Mouse (Mus musculus) 416B (cell line): ENCODE results near the gene Camta1.
"Not testable (repeated sequence)": the region's sequence is repeated elsewhere in the genome, so short reads cannot be mapped to it uniquely, and the experiment has no call there.

ENCODE experiments used
- DNase-seq: peaks from one replicate; pipeline ENCODE4 v3.0.0; 2011; ENCODE audit warnings: low read depth

The Camta1 gene

DNA sequence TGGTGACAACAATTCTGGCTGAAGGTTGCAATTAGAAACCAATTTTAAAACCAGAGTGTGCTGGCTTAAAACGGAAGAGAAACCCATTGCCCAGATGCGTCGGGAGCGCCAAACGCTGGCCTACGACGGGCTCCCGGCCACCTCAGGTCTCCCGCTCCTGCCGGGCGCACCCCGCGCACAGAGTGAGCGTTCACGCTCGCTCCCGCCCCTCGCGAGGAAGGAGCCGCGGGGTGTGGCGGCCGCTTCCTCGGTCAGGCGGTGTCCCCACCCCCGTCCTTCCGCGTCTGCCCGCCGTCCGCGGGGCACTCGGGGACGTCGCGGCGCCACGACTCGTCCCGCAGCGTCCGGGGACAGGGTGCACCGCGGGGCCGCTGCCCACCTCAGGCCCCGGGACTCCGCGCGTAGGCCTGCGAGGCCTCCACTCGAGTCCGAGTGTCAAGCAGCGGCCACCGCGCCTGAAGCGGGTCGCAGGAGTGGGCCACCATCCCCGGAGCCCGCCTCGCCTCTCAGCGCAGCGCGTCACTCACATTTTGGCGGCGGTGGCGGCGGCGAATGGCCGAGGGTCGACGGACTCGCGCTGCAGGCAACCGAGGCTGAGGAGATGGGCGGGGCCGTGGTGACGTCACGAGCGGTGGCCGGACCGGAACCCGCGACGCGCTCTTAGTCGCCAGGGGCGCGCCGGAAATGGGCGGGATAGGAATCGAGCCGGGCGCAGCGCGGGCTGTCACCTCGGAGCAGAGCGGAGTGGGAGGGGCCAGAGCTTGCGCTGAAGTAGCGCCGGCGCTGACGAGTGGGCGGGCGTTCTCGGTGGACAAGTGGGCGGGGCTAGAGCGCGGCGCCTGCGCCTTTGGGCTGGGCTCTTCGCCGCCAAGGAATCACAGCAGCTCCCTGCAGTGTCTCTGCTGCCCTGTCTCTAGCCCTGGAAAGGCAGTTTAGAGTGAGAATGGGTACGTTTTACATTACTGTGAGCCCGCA is 804.0 kb downstream of the Camta1 start, which contains the start of gene Vamp3:
Gene Vamp3 (minus strand): TSS at position 617 of the 975 bp plus-strand sequence.
- peak; percentile 98 for DNase-seq

GRCm38 (mm10) chr4:151051162-151051561 is 810.5 kb downstream of the Camta1 start:
- DNase-seq, result no peak

DNA sequence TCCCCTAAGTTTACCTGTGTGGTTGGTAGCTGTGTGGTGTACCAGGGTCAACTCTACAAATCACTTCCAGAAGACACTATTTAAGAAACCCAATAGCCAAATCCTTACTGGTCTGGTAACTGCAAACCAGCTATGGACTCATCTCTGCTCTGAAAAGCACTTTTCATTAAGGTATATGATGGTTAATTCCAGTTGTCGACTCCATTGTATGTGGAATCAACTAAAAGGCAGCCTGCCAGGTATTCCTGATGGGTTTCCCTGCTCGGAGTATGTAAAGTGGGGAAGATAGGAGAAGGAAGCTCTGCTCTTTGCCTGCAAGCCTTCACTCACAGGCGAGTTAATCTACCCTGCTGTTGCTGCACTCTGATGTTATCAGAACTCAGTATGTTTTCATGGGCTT is 815.2 kb downstream of the Camta1 start:
- no peak for DNase-seq

- DNase-seq, result peak; percentile 16
Measured at GRCm38 (mm10) chr4:151044944-151045570, 816.6 kb downstream of the Camta1 start.

DNA sequence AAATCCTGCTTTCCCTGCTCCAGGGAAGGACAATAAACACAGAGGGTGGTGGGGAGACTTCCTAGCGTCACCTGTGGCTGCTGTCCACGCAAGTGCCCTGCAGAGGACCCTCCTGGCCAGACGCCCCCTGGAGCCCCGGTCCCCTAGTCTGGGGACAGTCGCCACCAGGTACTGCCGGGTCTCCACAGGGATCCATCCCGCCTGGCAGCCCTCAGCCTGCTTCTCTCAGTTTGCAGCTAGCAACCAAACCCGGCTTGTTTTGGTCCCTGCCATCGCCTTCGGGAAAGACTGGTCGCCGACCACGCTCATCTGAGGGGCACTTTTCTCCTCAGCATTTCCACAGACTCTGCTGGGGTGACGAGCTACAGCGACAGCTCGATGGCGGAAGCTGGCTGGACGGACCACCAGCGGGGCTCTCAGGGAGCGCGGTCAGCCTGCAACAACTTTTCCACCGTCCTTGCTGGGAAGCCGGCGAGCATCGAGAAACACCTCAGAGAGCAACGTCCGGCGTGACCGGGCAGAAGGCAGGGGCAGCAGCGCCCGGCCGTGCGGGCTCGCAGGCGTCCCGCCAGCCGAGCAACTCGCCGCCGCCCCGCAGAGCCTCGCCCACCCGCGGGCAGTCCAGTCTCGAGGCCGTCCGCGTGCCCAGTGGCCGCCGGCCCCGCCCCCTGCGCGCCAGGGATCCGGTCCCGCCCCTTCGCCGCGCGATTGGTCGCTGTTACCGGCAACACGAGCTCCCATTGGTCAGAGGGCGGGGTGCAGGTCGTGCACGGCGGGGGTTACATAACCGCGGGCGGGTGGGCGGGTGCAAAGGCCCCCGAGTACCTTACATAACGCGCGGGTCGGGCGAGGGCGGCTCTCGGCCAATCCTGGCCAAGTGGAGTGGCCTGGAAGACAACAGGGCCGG is 817.4 kb downstream of the Camta1 start, which contains the start of gene Per3:
Gene Per3 (minus strand): TSS at position 629 of the 907 bp plus-strand sequence.
- DNase-seq, result peak; percentile 95

GRCm38 (mm10) chr4:151043281-151043680 is 818.4 kb downstream of the Camta1 start:
- DNase-seq, result peak; percentile 10

GRCm38 (mm10) chr4:151041506-151041905 is 820.2 kb downstream of the Camta1 start:
- no peak for DNase-seq

DNA sequence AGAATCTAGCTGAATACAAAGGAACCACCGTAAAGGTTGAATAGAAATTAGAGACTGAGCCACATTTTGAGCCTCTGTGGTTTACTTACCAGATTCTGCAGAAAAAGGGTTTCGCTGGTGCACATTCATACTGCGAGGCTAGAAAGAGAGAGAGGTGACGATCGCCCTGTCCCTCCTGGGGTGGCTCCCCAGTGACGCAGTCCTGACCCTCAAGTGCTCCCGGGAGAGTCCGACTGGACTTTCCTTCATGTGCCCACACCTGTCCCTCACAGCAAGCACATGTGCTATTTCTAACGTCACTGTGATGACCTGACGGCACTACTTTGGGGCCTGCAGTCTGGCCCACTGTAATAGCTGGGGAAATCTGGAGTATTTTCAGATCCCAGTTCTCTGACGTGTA is 823.9 kb downstream of the Camta1 start:
- no peak for DNase-seq

DNA sequence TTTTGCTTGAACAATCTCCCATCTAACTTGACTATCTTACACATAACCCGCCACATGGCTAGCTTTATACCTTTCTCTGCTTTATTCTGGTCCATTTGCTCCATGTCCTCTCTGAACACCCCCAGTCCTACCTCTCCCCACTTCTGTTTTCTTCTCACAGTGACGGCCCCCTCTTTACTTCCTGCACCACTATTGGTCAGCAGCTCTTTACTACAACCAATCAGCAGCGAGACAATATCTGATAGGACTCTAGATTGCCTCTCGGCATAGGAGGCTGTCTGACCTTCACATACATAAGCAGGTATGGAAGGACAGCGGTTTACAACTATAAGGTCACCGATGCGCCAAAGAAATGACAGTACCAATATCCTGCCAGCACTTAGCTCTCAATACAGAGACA is 825.2 kb downstream of the Camta1 start:
- DNase-seq, result no peak

DNA sequence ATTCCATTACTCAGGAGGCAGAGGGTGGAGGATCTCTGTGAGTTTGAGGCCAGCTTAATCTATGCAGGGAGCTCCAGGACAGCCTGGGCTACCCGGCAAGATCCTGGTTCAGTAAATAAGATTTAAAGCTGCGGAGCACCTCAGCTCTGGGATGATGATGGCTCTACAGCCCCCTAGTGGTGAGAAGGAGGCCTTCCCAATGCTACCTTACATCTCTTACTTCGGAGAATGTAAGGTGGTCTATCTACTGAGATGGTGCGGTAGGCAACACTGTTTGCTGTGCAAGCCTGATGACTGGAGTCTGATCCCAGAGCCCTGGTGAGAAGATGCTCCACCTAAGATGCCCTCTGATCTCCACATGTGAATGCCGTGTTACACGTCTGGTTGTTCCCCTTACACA is 834.7 kb downstream of the Camta1 start:
- DNase-seq, result peak; percentile 47

DNA sequence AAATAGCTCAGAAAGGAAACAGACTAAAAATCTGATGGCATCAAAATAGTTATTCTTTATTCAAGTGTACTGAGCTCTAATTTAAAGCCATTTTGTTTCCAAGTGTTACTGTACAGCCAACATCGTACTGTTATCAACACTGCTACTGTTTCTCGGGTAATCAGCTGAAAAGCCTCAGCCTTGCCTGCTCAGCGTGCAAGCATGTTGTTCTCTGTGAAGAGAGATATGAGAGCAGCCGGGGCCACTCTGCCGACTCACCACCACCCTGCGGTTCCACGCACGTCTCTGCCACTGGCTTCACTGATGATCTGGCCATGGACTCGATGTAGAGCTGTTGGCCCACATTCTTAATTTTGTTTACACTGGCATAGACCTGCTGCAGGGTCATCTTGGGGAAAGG is 837.5 kb downstream of the Camta1 start:
- no peak for DNase-seq

DNA sequence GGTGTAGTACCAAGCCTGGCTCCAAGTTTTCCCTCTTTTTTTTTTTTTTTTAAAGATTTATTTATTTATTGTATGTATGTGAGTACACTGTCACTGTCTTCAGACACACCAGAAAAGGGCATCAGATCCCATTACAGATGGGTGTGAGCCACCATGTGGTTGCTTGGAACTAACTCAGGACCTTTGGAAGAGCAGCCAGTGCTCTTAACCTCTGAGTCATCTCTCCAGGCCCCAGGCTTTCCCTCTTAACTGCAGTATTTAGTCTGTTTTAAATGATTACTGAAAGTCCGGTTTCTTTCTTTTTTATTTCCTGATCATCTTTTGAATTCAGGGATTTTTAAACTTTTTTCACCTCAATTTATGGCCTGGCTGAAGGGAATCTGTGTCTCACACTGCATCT is 844.3 kb downstream of the Camta1 start:
- DNase-seq, result not testable (repeated sequence)

DNA sequence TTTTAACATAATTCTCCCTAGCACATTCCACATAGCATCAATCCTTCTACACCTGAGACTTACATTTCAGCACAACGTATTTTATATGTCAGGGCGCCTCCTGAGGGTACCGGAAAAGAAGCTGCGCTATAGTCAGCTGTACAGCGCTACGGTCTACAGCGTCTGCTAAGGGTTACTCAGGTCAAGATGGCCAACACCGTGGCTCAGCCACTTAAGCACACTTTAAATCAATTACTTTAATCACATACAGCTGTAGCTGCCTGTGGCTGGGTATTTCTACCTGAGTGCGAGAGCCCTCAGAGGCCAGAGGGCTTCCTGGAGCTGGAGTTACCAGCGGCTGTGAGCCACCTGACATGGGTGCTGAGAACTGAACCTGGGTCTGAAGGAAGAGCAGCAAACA is 845.7 kb downstream of the Camta1 start:
- no peak for DNase-seq

GRCm38 (mm10) chr4:151010316-151010715 is 851.4 kb downstream of the Camta1 start:
- no peak for DNase-seq

- peak; percentile 88 for DNase-seq
Measured at GRCm38 (mm10) chr4:151006945-151007344, 854.7 kb downstream of the Camta1 start.

DNA sequence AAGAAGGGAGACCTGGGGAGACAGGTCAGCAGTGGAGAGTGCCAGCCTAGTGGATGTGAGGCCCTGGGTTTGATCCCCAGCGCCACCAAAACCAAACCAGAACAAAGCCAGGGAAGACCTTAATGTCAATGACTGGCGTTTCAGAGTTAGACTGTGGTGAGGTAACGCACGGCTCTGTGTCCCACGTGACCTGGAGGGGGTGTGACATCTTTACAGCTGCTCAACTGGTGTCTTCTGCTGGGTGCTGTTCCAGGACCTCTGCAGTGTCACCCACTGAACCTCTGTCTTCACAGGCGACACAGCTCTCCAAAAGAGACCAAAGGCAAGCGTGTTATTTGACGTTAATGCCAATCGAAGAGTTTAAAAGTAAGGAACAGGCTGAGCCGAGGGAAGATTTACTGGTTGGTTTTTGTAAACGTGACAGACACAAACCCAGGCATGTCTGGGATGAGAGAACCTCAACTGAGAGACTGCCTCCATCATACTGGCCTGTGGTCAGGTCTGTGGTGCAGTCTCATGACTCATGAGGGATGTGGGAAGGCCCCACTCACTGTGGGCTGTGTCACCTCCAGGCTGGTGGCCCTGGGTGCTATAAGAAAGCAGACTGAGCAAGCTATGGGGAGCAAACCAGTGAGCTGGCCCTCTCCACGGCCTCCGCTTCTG is 855.9 kb downstream of the Camta1 start:
- DNase-seq, result peak; percentile 95

DNA sequence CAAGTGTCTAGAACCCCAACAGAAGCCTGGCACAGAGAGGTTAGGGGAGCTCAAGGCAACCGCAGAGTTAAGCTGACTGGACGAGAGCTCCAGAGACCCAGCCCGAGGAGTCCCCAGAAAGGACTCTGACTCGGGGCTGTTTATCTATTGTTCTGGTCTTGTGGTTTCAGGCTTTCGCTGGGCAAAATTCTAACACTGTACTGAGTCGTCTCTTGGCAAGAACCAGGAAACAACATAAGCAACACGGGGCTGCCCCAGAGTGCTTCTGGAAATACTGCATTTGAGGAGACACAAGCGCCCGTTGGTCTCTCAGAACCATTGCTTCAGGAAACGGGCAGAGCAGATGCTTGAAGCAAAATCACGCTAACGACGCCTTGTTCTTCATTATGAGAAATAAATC is 860.3 kb downstream of the Camta1 start:
- DNase-seq, result peak; percentile 34

GRCm38 (mm10) chr4:150998626-150999025 is 863.0 kb downstream of the Camta1 start:
- DNase-seq, result no peak

GRCm38 (mm10) chr4:150996797-150997196 is 864.9 kb downstream of the Camta1 start, which contains the start of gene Uts2:
Gene Uts2 (plus strand): TSS chr4:150997097.
- DNase-seq, result no peak

DNA sequence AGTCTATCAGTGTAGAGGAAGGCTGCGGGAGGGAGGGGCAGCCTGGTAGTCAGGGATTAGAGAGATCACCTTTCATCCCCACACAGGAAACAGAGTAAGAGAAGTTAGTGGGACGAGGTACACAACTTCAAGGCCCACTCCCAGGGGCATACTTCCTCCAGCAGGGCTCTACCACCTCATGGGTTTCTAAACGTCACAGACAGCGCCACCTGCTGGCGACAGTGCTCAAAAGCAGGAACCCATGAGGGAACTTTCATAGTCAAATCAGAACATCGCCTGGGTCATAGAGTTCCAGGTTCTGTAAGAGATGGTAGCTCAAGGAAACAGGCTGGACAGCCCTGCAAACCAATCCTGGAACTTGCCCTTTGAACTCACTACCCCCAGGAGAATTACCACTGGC is 871.5 kb downstream of the Camta1 start:
- peak; percentile 62 for DNase-seq

- no peak for DNase-seq
Measured at GRCm38 (mm10) chr4:150980153-150980552, 881.5 kb downstream of the Camta1 start.
